Mouse (Mus musculus) G1E (cell line): Measurements from ENCODE around the gene Tedc1.

ENCODE experiments used
- CTCF ChIP-seq: IDR thresholded peaks from 2 replicates; pipeline ENCODE4 v1.5.1; 2012; ENCODE audit warnings: low read depth, low read length, inconsistent platforms, mixed read lengths
- GATA1 ChIP-seq: IDR thresholded peaks from 2 replicates; pipeline ENCODE4 v1.6.1; 2012; ENCODE audit warnings: borderline replicate concordance, low read length, inconsistent platforms, mixed read lengths
- GATA2 ChIP-seq: IDR thresholded peaks from 2 replicates; pipeline ENCODE4 v1.6.1; 2012; ENCODE audit warnings: low read depth, low read length, inconsistent platforms, borderline replicate concordance
- POLR2AphosphoS5 ChIP-seq: IDR thresholded peaks from 2 replicates; pipeline ENCODE4 v1.6.1; 2012; ENCODE audit warnings: low read depth, low read length, inconsistent platforms; ENCODE audit not compliant: insufficient replicate concordance
- TAL1 ChIP-seq: conservative IDR thresholded peaks from 2 replicates; pipeline ENCODE4 v1.6.1; 2012; ENCODE audit warnings: low read depth, low read length, inconsistent platforms, mixed read lengths

DNA sequence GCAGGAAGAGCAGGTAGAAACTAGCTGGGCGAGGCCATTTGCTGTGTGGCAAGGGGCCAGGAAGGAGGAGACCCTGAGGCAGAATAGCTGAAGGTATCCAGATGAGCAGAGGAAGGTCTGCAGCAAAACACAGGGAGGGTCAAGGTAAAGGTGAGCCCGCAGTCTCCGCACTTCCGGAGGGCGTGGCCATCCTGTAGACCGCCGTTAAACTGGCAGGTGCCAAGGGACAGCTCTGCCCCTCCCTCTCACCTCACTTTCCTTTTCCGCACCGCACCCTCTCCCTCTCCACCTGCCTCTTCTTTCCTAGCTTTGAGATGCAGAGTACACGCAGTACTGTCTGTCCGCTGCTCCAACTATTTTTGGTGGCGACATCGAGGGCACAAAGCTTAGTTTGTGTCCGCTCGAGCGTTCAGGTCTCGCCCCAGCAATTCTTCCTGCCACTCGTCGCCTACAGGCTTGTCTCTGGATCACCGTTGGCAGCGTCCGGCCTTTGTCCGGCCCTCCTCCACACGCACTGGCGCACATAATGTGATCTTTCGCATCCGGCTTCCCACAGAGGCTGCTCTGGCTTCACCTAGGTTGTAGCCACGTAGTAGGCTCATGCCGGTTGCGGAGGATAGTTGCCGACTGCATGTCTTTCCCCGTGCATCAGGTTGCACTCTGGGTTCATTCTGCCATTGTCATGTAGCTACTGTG lies 997 bp upstream of the Tedc1 start:
- no peak for TF ChIP-seq CTCF
- no peak for TF ChIP-seq TAL1
- no peak for TF ChIP-seq GATA1
- TF ChIP-seq POLR2AphosphoS5, result no peak
- TF ChIP-seq GATA2, result no peak
